Mouse (Mus musculus) myocyte (in vitro differentiated cells): ENCODE results near the gene Usp24.

ENCODE experiments used
- CEBPB ChIP-seq: IDR thresholded peaks from 2 replicates; pipeline ENCODE4 v1.6.1; 2011; ENCODE audit warnings: mild to moderate bottlenecking, moderate library complexity; ENCODE audit not compliant: poor library complexity, insufficient read depth, severe bottlenecking
- E2F4 ChIP-seq: IDR thresholded peaks from one replicate; pipeline ENCODE4 v1.6.1; 2011; ENCODE audit warnings: mild to moderate bottlenecking, control low read depth, moderate library complexity; ENCODE audit not compliant: insufficient read depth
- MAX ChIP-seq: IDR thresholded peaks from one replicate; pipeline ENCODE4 v1.6.1; 2011; ENCODE audit warnings: low read depth, mild to moderate bottlenecking, control low read depth
- MYOD1 ChIP-seq, 3 experiments: IDR thresholded peaks; one replicate each; pipeline ENCODE4 v1.6.1; 2011; ENCODE audit warnings: control low read depth in 2 of 3, low read depth in 2 of 3, mild to moderate bottlenecking in 2 of 3, moderate library complexity in 1 of 3; ENCODE audit not compliant: insufficient read length in 2 of 3, control insufficient read depth in 1 of 3
- MYOG ChIP-seq, 3 experiments: IDR thresholded peaks; one replicate each; pipeline ENCODE4 v1.6.1; 2011; ENCODE audit warnings: control low read depth in 2 of 3, low read depth in 2 of 3, mild to moderate bottlenecking in 2 of 3; ENCODE audit not compliant: insufficient read length in 2 of 3, control insufficient read depth in 1 of 3, insufficient read depth in 1 of 3
- POLR2A ChIP-seq: IDR thresholded peaks from one replicate; pipeline ENCODE4 v1.6.1; 2011; ENCODE audit warnings: low read depth, mild to moderate bottlenecking, control low read depth, moderate library complexity; ENCODE audit not compliant: insufficient read length
- POLR2AphosphoS2 ChIP-seq: IDR thresholded peaks from one replicate; pipeline ENCODE4 v1.6.1; 2011; ENCODE audit warnings: low read depth, control low read depth; ENCODE audit not compliant: insufficient read length
- SRF ChIP-seq: IDR thresholded peaks from one replicate; pipeline ENCODE4 v1.6.1; 2011; ENCODE audit warnings: low read depth; ENCODE audit not compliant: control insufficient read depth, insufficient read length
- TCF12 ChIP-seq: IDR thresholded peaks from one replicate; pipeline ENCODE4 v1.6.1; 2011; ENCODE audit warnings: mild to moderate bottlenecking, control low read depth; ENCODE audit not compliant: poor library complexity, insufficient read depth, severe bottlenecking
- TCF3 ChIP-seq: IDR thresholded peaks from one replicate; pipeline ENCODE4 v1.6.1; 2011; ENCODE audit warnings: low read depth, control low read depth; ENCODE audit not compliant: insufficient read length
- USF1 ChIP-seq: IDR thresholded peaks from one replicate; pipeline ENCODE4 v1.6.1; 2011; ENCODE audit warnings: low read depth, mild to moderate bottlenecking, control low read depth, moderate library complexity

DNA sequence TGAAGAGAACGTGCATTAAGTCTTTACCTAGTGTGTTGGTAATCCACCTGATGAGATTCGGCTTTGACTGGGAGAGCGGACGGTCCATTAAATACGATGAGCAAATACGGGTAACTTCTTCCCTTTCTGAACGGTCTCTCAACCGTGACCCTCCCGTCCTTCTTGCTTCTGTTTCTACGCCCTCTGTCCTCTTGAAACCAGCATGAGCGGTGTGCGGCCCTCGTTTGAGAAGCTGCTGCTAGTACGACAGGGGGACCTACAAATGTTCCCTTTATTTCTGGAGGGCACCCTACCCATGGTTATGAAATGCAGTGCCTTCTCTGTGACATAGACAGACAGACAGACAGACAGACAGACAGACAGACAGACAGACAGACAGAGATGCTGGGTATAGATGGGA, 93.6 kb downstream of the Usp24 start:
- TF ChIP-seq CEBPB: no peak
- no peak for TF ChIP-seq MAX
- no peak for TF ChIP-seq POLR2A
- no peak for TF ChIP-seq POLR2AphosphoS2
- TF ChIP-seq TCF12: no peak
- TF ChIP-seq USF1: no peak
- no peak for TF ChIP-seq E2F4
- TF ChIP-seq MYOG (IDR thresholded peaks at IDR 0.05; ENCODE audit: control insufficient read depth in 1 of 3, insufficient read depth in 1 of 3, insufficient read length in 2 of 3, low read depth in 2 of 3): no peak
- TF ChIP-seq TCF3: no peak
- no peak for TF ChIP-seq MYOD1 (IDR thresholded peaks at IDR 0.05; ENCODE audit: control insufficient read depth in 1 of 3, insufficient read length in 2 of 3, low read depth in 2 of 3)
- no peak for TF ChIP-seq SRF
